Mouse (Mus musculus): ENCODE results near the gene Pitpnm1. TPM values are rescaled to one million over a fixed set of nuclear protein-coding genes. Genes with fewer than 3 reads are reported as not detected.

The Pitpnm1 gene
- polyA plus RNA-seq, 1 experiment = not detected

DNA sequence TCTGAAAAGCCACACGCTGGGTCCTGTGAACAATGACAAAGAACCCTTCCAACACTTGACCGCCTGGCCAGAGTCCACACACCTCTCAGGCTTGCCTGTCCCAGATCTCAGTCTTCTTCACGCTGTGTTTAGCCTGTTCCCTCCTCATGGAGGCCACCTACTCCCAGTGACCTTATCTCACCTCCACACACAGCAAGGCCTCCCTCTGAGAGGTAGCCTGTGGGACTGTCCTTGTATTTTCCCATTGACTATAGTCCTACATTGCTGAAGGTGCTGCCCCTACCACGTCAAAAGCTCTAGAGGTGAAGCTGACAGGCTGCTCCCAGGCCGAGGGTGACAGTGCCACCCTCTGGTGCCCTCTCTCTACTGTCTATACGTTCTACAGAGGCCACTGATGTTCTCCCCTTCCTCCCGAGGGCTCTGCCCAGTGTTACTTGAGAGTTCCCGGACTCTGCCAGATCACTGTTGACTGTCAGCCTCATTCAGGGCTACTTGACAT lies 19.2 kb upstream of the Pitpnm1 start:
- Histone ChIP-seq H3K4me1 (ENCODE audit: control insufficient read depth, insufficient read depth, low read length) (no peaks in the 10 kb centered on the region; the same call in 1 of the 2 replicates), H3K4me3 (ENCODE audit: insufficient read depth, low read depth, low read length) (no peak overlapping the region), H3K27ac (ENCODE audit: insufficient read depth, low read depth, low read length) (no peak overlapping the region)
- no peak for TF ChIP-seq CTCF (IDR thresholded peaks at IDR 0.05; ENCODE audit: insufficient read depth, low read depth, low read length)
- TF ChIP-seq POLR2A (IDR thresholded peaks at IDR 0.05; ENCODE audit: insufficient read depth, low read depth, low read length) = no peak
- WGBS = 73% methylated on average over 8 of the region's 8 CpGs

DNA sequence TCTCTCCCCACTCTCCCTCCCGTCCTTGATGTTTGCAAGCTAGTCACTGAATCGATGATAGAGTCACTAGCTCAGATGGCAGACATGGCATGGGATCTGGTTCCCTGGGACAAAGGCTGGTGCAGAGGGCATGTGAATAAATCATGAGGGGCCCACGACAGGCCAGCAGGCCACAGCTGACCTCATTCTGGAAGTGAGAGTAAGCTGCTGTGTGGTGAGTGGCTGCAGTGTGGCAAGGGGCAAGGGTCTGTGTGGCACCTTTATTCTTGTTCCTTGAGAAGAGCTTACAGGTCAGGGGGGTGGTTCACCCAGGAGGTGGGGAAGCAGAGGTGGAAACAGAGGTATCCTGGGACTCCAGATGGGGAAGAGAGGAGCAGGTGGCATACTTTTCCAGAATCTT lies 18.4 kb upstream of the Pitpnm1 start, which contains the start of gene Cabp2:
Gene Cabp2, plus strand, starts transcription at position 185 of the 400 bp plus-strand sequence.
- Histone ChIP-seq H3K4me3 (ENCODE audit: insufficient read depth, low read depth, low read length) (no peak within 1 kb of the TSS), H3K4me1 (ENCODE audit: control insufficient read depth, insufficient read depth, low read length) (no peaks in the 10 kb centered on the region; the same call in 1 of the 2 replicates), H3K27ac (ENCODE audit: insufficient read depth, low read depth, low read length) (no peak within 1 kb of the TSS)
- TF ChIP-seq CTCF (IDR thresholded peaks at IDR 0.05; ENCODE audit: insufficient read depth, low read depth, low read length) = no peak
- TF ChIP-seq POLR2A (IDR thresholded peaks at IDR 0.05; ENCODE audit: insufficient read depth, low read depth, low read length) = no peak
- WGBS = 60% methylated on average over 3 of the region's 3 CpGs

DNA sequence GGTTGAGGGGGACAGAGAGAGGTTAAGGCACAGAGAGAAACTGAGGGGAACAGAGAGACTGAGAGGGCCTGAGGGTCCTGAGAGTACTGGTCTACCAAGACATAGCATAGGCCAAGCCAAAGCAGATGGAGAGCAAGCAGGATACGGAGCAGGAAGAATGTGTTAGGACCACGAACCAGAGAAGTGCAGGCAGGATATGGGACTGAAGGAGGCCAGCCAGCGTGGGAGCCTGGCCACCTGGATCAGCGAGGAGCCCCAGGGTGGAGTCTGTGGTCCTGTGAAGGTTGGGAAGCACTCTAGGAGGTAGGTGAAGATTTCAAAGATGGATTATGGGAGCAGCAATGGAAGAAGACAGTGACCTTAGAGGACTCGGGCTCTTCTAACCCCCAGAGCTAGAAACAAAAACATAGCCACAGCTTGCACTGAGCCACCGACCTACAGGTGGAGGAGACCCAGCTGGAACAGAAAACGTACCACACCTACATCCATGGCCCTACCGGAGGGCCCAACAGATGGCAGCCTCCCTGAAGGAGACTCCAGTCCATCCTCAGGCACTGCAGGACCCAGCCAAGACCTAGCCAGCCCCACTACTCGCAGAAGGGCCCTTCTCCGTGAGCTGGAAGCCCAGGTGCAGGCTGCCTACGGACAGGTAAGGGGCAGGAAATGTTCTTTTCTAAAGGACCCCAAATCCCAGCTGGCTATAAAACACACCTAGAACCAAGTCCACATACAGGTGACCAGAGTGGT lies 17.4 kb upstream of the Pitpnm1 start:
- Histone ChIP-seq H3K4me3 (ENCODE audit: insufficient read depth, low read depth, low read length) (no peak overlapping the region), H3K27ac (ENCODE audit: insufficient read depth, low read depth, low read length) (no peak overlapping the region), H3K4me1 (ENCODE audit: control insufficient read depth, insufficient read depth, low read length) (no peaks in the 10 kb centered on the region; the same call in 1 of the 2 replicates)
- TF ChIP-seq POLR2A (IDR thresholded peaks at IDR 0.05; ENCODE audit: insufficient read depth, low read depth, low read length) = no peak
- TF ChIP-seq CTCF (IDR thresholded peaks at IDR 0.05; ENCODE audit: insufficient read depth, low read depth, low read length) = no peak
- 90% methylated on average over 11 of the region's 11 CpGs for WGBS

DNA sequence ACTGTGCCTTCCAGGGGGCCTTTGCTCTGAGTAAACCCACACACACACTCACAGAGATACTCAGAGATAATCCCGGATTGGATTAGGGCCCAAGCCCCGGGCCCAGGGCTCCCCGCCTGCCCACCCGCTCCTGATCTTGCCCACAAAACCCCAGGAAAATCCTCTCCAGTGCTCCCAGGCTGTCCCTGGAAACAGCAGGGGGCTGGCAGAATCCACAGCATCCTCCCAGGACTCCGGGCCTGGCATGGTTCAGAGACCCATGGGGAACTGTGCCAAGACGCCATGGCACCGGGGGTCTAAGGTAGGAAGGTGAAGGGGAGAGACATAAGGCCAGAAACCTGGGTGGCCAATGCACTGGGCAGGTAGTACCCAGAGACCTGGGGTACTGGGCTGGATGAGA lies 16.5 kb upstream of the Pitpnm1 start:
- no peaks in the 10 kb centered on the region; the same call in 1 of the 2 replicates for H3K4me1 ChIP-seq (ENCODE audit: control insufficient read depth, insufficient read depth, low read length)
- TF ChIP-seq POLR2A (IDR thresholded peaks at IDR 0.05; ENCODE audit: insufficient read depth, low read depth, low read length) = no peak
- no peak for TF ChIP-seq CTCF (IDR thresholded peaks at IDR 0.05; ENCODE audit: insufficient read depth, low read depth, low read length)

DNA sequence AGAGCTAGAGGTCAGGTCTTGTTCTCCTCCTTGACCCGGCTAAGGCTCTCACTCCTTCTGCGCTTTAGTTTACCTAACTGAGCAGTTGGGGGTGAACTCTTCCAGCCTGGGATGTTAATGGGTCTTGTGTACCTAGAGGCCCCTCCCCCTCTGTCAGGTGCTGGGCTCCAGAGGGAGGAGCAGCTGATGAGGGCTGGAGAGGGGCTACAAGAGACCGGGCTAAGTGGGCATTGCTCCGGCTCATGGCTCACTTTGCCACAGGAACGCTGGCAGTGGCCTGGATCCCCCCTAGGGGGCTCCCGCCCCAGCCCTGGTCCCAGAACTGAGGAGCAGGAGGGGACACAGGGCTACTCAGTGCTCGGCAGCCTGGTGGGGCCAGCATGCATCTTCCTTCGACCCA lies 16.0 kb upstream of the Pitpnm1 start:
- no peak for TF ChIP-seq CTCF (IDR thresholded peaks at IDR 0.05; ENCODE audit: insufficient read depth, low read depth, low read length)
- no peak for TF ChIP-seq POLR2A (IDR thresholded peaks at IDR 0.05; ENCODE audit: insufficient read depth, low read depth, low read length)
- 46% methylated on average over 8 of the region's 8 CpGs for WGBS
- Histone ChIP-seq H3K4me1 (ENCODE audit: control insufficient read depth, insufficient read depth, low read length) (no peaks in the 10 kb centered on the region; the same call in 1 of the 2 replicates), H3K27ac (ENCODE audit: insufficient read depth, low read depth, low read length) (no peak overlapping the region), H3K4me3 (ENCODE audit: insufficient read depth, low read depth, low read length) (no peak overlapping the region)

More for the DNA sequence above, 16.5 kb upstream of the Pitpnm1 start:
- no peak overlapping the region for H3K27ac ChIP-seq (ENCODE audit: insufficient read depth, low read depth, low read length)
- WGBS = 76% methylated on average over 7 of the region's 7 CpGs
- no peak overlapping the region for H3K4me3 ChIP-seq (ENCODE audit: insufficient read depth, low read depth, low read length)

DNA sequence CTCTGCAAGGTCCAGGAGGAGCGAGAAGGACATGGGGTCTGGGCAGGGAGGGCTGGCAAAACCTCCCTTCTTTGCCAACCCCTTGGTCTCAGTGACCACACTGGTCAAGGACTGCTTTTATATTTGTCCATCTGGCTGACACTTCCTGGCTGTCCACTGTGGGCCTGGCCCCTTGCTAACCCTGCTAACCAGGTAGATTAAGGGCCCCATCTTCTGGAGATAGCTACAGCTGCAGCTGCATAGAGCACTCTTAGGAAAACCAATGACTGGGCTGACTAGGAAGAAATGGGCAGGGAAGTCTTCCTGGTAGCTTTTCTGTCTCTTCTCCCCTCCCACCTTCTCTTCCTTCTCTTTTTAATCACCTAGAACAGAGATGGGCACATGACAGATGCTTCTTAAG lies 14.8 kb upstream of the Pitpnm1 start:
- Histone ChIP-seq H3K27ac (ENCODE audit: insufficient read depth, low read depth, low read length) (no peak overlapping the region), H3K4me1 (ENCODE audit: control insufficient read depth, insufficient read depth, low read length) (peaks cover 5% of the 10 kb centered on the region), H3K4me3 (ENCODE audit: insufficient read depth, low read depth, low read length) (no peak overlapping the region)
- WGBS = 87% methylated on average over 1 of the region's 1 CpGs
- no peak for TF ChIP-seq CTCF (IDR thresholded peaks at IDR 0.05; ENCODE audit: insufficient read depth, low read depth, low read length)
- TF ChIP-seq POLR2A (IDR thresholded peaks at IDR 0.05; ENCODE audit: insufficient read depth, low read depth, low read length) = no peak

DNA sequence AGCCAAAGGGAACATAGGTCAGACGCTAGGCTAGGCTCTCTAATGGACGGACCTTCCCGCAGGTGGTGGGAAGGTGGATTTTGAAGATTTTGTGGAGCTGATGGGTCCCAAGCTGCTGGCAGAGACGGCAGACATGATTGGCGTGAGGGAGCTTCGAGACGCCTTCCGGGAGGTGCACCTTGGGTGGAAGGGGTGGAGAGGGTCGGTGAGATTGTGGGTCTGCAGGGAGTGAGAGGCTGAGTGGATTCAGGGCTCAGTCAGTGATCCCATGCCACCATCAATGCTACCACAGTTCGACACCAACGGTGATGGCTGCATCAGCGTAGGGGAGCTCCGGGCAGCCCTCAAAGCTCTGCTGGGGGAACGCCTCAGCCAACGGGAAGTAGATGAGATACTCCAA lies 13.6 kb upstream of the Pitpnm1 start:
- 95% methylated on average over 15 of the region's 15 CpGs for WGBS
- Histone ChIP-seq H3K4me3 (ENCODE audit: insufficient read depth, low read depth, low read length) (no peak overlapping the region), H3K27ac (ENCODE audit: insufficient read depth, low read depth, low read length) (no peak overlapping the region), H3K4me1 (ENCODE audit: control insufficient read depth, insufficient read depth, low read length) (peaks cover 5% of the 10 kb centered on the region)
- TF ChIP-seq CTCF (IDR thresholded peaks at IDR 0.05; ENCODE audit: insufficient read depth, low read depth, low read length) (no peak), POLR2A (IDR thresholded peaks at IDR 0.05; ENCODE audit: insufficient read depth, low read depth, low read length) (no peak)

DNA sequence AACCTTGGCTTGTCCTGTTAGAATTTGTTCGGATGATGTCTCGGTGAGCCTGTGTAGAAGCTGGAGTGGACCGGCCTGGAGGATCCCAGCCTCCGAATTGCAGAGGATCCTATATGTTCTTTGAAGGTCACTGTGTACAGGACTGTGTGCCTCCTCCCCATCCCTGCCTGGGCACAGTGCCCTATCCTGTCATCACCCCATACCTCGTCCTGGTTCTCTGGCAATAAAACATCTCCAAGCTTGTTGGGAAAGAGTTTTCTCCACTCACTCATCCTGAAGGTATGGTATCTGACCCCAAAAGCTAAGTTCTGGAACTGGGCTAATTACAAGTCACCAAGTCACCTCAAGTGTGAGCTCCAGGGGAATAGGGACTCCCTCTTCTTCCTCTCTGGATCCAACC lies 12.7 kb upstream of the Pitpnm1 start:
- Histone ChIP-seq H3K4me1 (ENCODE audit: control insufficient read depth, insufficient read depth, low read length) (peaks cover 5% of the 10 kb centered on the region), H3K27ac (ENCODE audit: insufficient read depth, low read depth, low read length) (no peak overlapping the region), H3K4me3 (ENCODE audit: insufficient read depth, low read depth, low read length) (no peak overlapping the region)
- WGBS = 87% methylated on average over 5 of the region's 5 CpGs
- TF ChIP-seq CTCF (IDR thresholded peaks at IDR 0.05; ENCODE audit: insufficient read depth, low read depth, low read length) = no peak
- no peak for TF ChIP-seq POLR2A (IDR thresholded peaks at IDR 0.05; ENCODE audit: insufficient read depth, low read depth, low read length)

DNA sequence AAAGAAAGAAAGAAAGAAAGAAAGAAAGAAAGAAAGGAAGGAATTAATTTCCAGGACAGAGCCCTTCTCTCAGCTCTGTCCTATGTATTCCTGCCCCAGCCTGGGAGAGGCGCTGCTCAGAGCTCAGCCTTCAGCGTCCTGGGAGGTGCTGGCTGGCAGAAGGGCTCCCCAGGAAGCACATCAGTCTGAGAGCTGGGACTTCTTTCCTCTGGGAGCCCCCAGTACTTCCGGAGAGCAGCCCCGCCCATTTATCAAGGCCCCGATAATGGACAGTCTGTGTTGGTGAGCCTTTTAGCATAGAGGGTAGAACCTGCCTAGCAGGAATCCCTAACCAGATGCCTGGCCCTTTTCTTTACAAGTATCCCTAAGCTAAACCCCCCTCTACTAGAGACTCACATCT lies 11.7 kb upstream of the Pitpnm1 start:
- Histone ChIP-seq H3K4me3 (ENCODE audit: insufficient read depth, low read depth, low read length) (no peak overlapping the region), H3K27ac (ENCODE audit: insufficient read depth, low read depth, low read length) (no peak overlapping the region), H3K4me1 (ENCODE audit: control insufficient read depth, insufficient read depth, low read length) (peaks cover 5% of the 10 kb centered on the region)
- WGBS = 61% methylated on average over 5 of the region's 5 CpGs
- TF ChIP-seq POLR2A (IDR thresholded peaks at IDR 0.05; ENCODE audit: insufficient read depth, low read depth, low read length) (no peak), CTCF (IDR thresholded peaks at IDR 0.05; ENCODE audit: insufficient read depth, low read depth, low read length) (no peak)

Measured in olfactory bulb, adult 2 months (tissue).